Mouse (Mus musculus): Measurements from ENCODE around the gene Slc35b3.

The Slc35b3 gene

DNA sequence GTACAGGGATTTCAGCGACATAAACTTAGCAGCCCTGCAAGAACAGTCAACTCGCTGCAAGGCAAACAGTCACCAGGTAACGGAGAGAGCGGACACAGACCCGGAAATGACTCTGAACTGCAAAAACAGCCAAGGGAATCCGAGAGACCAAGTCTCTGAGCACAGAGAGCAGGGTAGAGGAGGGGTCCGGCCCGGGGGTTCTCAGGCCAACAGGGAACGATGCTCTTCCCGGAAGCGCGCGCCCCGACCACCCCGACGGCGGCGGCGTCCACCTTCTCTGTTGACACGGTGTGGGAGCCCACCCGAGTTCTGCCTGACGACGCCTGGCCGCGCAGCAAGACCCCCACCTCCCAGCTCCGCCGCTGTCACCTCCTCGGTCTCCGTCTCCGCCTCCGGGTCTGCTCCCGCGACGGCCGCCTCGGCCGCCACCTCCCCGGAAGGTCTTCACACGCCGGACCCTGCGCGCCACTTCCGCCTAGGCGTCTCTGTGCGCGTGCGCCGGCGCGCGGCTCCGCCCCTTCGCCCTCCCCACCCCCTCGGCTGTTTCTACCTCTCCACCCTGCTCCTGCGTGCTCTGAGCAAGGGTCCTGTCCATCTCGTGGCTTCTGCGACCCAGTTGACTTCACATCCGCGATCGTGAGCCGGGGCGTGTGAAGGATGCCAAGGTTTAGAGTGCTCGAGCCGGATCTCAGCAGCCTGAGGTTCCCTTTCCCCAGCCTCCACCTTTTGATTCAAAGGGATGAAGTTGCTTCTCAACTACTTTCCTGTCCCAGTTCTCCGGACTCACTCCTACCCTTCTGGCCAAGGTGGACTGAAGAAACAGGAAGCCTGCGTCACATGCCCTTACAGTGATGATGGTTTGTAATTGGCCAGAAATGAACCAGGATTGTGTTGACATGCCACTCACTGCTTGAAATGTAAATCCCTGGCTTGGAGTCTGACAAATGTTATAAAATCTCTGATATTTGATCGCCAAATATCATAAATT lies at the start of gene Slc35b3:
TSS of gene Slc35b3 (minus strand) at position 813 of the 988 bp plus-strand sequence.
- DNase-seq = peak; percentile 91

- DNase-seq = no peak
Measured at GRCm38 (mm10) chr13:39010280-39010679, 49.6 kb upstream of the Slc35b3 start.

- no peak for DNase-seq
Measured at GRCm38 (mm10) chr13:39003101-39003762, 42.6 kb upstream of the Slc35b3 start.

- no peak for DNase-seq
Measured at GRCm38 (mm10) chr13:39002424-39002823, 41.7 kb upstream of the Slc35b3 start.

DNA sequence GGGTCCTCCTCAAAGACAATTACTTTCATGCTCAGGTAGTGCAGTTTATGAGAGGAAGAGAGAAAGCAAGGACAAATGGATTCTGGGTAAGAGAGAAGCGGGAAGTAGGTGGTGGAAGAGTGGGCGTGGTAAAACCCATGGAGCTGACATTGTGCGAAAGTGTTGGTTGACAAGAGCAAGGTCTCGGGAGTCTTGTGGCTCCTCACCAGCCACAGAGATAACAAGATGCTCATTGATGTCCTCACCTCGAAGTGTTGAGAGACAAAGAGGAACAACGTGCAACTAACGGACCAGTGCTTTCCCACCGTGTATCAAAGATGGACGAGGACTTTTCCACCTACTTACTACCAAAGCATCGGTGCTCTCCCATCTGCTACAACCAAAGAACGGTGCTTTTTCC lies 40.8 kb upstream of the Slc35b3 start:
- DNase-seq = no peak

GRCm38 (mm10) chr13:38998958-38999357 lies 38.3 kb upstream of the Slc35b3 start:
- DNase-seq = no peak

DNA sequence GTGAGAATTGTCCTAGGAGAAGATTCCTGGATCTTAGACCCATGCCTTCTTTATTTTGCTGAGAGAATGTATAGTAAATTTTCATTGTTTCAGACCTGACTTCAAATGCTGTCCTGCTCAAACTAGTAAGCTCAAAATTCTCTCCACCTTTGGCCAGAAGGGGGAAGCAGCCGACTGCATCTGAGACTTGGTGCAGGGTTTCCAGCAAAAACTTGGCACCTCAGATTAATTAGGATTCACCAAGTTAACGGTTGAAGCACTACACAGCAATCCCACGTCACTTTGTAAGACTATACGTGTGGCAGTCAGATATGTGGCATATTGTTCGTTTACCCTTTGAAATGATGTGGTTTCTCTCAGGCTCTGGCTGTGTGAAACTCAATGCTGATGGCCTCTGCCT lies 31.9 kb upstream of the Slc35b3 start:
- DNase-seq = peak in 1 of 2 experiments; percentile 28

- DNase-seq = no peak
Measured at GRCm38 (mm10) chr13:38983751-38984150, 23.1 kb upstream of the Slc35b3 start.

GRCm38 (mm10) chr13:38980900-38981299 lies 20.2 kb upstream of the Slc35b3 start:
- no peak for DNase-seq

DNA sequence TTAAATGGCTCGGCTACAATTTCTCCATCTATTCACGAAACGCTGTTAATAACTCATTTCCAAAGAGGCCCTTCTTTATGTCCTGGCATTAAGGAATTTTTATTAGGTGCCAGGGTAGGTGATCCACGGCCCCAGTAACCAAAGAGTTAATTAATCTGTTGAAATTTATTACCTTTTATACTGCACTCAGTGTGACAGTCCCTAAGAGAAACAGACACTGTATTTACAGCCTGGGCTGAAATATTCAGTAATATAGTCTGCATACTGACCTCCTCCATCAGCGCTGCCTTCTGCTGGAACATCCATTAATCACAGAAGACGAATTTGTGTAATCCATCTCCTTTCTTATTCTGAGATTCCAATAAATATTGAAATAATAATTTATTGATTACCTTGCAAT lies 16.3 kb upstream of the Slc35b3 start:
- no peak for DNase-seq

DNA sequence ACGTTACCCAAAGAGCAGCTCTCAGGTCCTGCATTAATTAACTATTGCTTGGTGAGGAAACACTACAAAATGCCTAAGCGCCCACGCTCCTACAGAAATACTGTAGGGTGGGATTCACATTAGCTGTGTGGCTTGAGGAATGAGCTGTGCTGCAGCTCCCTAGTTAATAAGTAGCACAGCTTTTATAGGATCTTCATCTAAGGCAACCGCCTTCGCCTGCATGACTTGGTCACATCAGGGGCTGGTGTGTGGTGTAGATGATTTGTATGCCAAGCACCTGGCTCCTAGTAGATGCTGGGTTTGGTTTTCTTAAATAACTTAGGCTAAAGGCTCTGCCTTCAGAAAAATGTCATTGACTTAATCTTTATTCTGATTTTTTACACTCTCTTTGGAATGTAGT lies 15.2 kb upstream of the Slc35b3 start:
- no peak for DNase-seq

- no peak for DNase-seq
Measured at GRCm38 (mm10) chr13:38972602-38973001, 11.9 kb upstream of the Slc35b3 start.

DNA sequence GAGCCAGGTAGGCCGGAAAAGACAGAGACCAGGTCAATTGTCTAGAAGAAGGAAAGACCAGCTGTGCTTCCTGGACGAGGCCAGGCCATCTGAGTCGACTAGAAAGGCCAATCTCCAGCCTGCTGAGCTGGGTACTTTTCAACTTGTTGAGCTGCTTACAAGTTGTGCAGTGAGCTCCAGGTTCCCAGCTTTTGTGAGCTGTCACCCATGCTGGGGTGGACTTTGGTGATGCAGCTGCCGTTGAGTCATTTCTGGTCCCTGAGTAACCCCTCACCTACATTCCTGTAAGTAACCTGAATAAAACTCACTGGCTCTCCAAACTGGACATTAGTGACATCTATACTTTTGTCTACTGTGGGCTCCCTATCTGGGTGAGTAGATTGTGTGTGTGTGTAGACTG lies 10.4 kb upstream of the Slc35b3 start:
- DNase-seq = no peak

GRCm38 (mm10) chr13:38967518-38967917 lies 6.8 kb upstream of the Slc35b3 start:
- no peak for DNase-seq

DNA sequence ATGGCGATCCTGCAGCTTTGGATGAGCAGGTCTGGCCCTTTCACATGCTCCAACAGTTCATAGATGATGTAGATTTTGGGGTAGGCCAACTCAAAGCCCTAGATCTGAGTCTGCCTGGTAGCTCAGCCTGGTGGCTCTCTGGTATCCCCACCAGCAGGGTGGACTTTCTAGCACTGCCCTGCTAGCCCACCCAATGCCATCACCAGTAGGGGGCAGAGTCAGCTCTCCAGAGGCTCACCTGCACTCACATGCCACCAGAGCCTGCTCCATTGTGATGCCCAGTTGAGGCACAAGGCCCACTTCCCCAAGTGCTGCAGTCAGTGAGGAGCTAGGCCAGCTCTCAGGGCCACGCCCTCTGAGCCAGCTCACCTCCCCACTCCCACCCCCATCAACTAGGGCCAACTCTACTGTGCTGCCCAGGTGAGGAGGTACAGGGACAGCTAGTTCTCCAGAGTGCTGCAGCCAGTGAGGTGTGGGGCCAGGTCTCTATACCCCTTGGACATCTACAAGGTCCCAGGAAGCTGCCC lies 6.3 kb upstream of the Slc35b3 start:
- no peak for DNase-seq

DNA sequence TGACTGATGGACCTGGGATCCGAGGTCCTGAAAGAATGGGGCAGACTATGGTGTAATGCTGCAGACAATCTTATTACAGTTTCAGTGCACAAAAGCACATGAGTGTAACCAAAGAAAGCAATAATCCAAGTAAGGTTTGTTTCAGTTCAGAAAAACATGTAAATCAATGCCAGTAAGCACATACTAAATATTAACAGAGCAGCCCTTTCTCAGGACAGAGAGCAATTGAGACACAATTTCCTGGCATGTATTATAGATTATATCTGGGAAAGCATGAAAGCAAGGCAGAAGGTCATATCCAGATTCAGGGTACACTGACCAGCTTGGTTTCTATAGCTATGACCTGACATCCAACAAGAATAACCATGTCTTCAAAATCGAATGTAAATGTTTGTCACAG lies 2.1 kb upstream of the Slc35b3 start:
- DNase-seq = no peak

GRCm38 (mm10) chr13:38958037-38958436 lies 2.6 kb downstream of the Slc35b3 start:
- no peak for DNase-seq

GRCm38 (mm10) chr13:38946296-38947012 lies 14.2 kb downstream of the Slc35b3 start:
- no peak for DNase-seq

DNA sequence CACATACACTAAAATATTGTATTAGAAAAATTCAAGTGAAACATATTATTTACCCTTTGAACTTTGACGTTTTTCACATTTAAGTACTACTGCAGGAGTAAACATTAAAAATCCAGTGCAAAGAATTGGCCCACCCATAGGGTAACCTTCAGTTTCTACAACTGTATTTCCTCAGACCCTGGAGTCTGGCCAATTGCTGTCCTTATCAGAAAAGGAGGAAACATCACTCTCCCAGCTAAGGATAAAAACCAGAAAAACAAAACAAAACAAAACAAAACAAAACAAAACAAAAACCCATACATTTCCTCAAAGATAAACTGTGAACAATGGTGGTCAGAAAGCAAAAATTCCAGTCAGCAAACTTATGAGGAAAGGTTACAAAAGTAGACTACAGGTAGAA lies 14.9 kb downstream of the Slc35b3 start:
- peak in 1 of 2 experiments; percentile 22 for DNase-seq

GRCm38 (mm10) chr13:38944951-38945350 lies 15.7 kb downstream of the Slc35b3 start:
- no peak for DNase-seq

GRCm38 (mm10) chr13:38941786-38942185 lies 18.9 kb downstream of the Slc35b3 start:
- DNase-seq = no peak

DNA sequence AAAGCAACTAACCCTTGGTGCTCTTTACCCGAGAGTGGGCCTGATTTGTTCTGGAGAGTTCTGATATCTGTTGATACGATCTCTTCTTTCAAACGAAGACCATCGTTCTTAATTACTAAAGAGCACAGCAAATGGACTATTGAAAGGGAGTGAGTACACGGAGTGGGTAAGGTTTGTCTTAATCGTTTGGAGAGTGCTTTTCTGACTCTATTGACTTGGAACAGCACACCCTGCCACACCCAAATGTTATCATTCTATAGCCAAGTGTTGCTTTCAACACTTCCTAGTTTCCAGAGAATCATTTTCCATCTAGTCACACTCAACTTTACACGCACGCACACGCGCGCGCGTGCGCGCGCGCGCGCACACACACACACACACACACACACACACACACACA lies 19.4 kb downstream of the Slc35b3 start:
- no peak for DNase-seq

- no peak for DNase-seq
Measured at GRCm38 (mm10) chr13:38938433-38938832, 22.2 kb downstream of the Slc35b3 start.
